Mouse (Mus musculus) lung, postnatal 0 days (tissue): ENCODE data around the gene Dner. TPM values are rescaled to one million over a fixed set of nuclear protein-coding genes. Genes with fewer than 3 reads are reported as not detected.
A peak's percentile ranks its signal among the peaks of the same experiment; 100 is the strongest.

Experiments used
- ATAC-seq: fragments of 200-750 bp; cut with Nextera tagmentation; 2 replicates; pipeline ENCODE4 v1.8.0; 2017; ENCODE audit warnings: moderate library complexity
- DNase-seq: peaks from one replicate; pipeline ENCODE4 v3.0.0-alpha.2; 2016; ENCODE audit warnings: low spot score
- H3K27ac ChIP-seq: fragments of 300-500 bp; sonication (generic); 2 replicates; pipeline ENCODE4 v1.5.1; 2014; ENCODE audit warnings: antibody characterized with exemption, mild to moderate bottlenecking, low read length, mixed read lengths
- H3K27me3 ChIP-seq: fragments of 300-500 bp; sonication (generic); replicated peaks from 2 replicates; pipeline ENCODE4 v1.6.1; 2014; ENCODE audit warnings: low read length, mixed read lengths; ENCODE audit not compliant: insufficient read depth
- H3K36me3 ChIP-seq: fragments of 300-500 bp; sonication (generic); 2 replicates; pipeline ENCODE4 v1.6.1; 2014; ENCODE audit warnings: low read length, mixed read lengths; ENCODE audit not compliant: insufficient read depth
- H3K4me1 ChIP-seq: fragments of 300-500 bp; sonication (generic); 2 replicates; pipeline ENCODE4 v1.6.1; 2014; ENCODE audit warnings: antibody characterized with exemption, low read depth, low read length, mixed read lengths; ENCODE audit not compliant: insufficient read depth
- H3K4me2 ChIP-seq: fragments of 300-500 bp; sonication (generic); replicated peaks from 2 replicates; pipeline ENCODE4 v1.6.1; 2014; ENCODE audit warnings: low read depth, mild to moderate bottlenecking, low read length, moderate library complexity, mixed read lengths
- H3K4me3 ChIP-seq: fragments of 300-500 bp; sonication (generic); 2 replicates; pipeline ENCODE4 v1.5.1; 2014; ENCODE audit warnings: low read depth, low read length
- H3K9ac ChIP-seq: fragments of 300-500 bp; sonication (generic); replicated peaks from 2 replicates; pipeline ENCODE4 v1.6.1; 2014; ENCODE audit warnings: low read depth, mild to moderate bottlenecking
- H3K9me3 ChIP-seq: fragments of 300-500 bp; sonication (generic); 2 replicates; pipeline ENCODE4 v1.6.1; 2016; ENCODE audit warnings: low read length, mixed read lengths
- CTCF ChIP-seq: IDR thresholded peaks from 2 replicates; pipeline ENCODE4 v1.5.1; 2016; ENCODE audit warnings: antibody characterized with exemption, mild to moderate bottlenecking
- EP300 ChIP-seq: IDR thresholded peaks from 2 replicates; pipeline ENCODE4 v1.6.1; 2016; ENCODE audit warnings: antibody characterized with exemption, mild to moderate bottlenecking, control low read depth
- WGBS: fragments of 180-500 bp; shearing (Covaris S2); extraction: QIAGEN DNeasy Blood & Tissue Kit; methylation state at CpG from one replicate; pipeline ENCODE4 v1.1.7; 2014; 5-methylcytosine and 5-hydroxymethylcytosine counted together
- polyA plus RNA-seq: library from polyadenylated mRNA; unstranded; fragments of >200 nt; fragmentation: Nextera tagmentation; extraction: Ambion mirVana; gene quantifications from 2 replicates; pipeline ENCODE4 v1.2.1, GENCODE M21; 2015

The Dner gene
- polyA plus RNA-seq, 1 experiment from 2014 or later = 0.48 TPM

DNA sequence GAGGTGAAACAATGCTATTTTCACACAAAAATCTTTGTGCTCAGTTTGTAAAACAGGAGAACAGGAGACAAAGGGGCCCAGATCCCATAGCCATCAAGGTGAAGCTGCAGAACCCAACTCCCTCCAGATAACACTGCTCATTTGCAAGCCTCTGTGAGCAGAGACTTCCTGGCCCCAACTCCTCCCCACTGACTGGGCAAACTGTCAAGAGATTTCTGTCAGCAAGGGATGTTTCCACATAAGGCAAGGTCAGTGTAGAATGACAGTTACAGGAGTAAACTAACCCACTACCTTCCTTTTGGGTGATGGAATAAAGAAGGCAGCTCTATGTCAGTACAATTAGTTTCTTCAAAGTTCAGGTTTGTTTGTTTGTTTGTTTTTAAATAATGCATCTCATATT, 26.8 kb upstream of the Dner start:
- no peak for ATAC-seq
- H3K4me1 ChIP-seq = no peaks in the 10 kb centered on the region
- no peak overlapping the region for H3K27ac ChIP-seq
- TF ChIP-seq CTCF (no peak), EP300 (no peak)
- DNase-seq = no peak
- no peaks in the 10 kb centered on the region for H3K27me3 ChIP-seq
- H3K9ac ChIP-seq = no peak overlapping the region
- H3K36me3 ChIP-seq = peaks cover 22% of the 10 kb centered on the region; the same call in 1 of the 2 replicates
- no peak overlapping the region for H3K4me2 ChIP-seq
- H3K9me3 ChIP-seq = no peaks in the 10 kb centered on the region
- no peak overlapping the region for H3K4me3 ChIP-seq

- Histone ChIP-seq H3K4me3 (no peak overlapping the region), H3K27ac (no peak overlapping the region), H3K4me1 (no peaks in the 10 kb centered on the region), H3K36me3 (peaks cover 22% of the 10 kb centered on the region; the same call in 1 of the 2 replicates), H3K27me3 (no peaks in the 10 kb centered on the region), H3K9me3 (no peaks in the 10 kb centered on the region), H3K4me2 (no peak overlapping the region), H3K9ac (no peak overlapping the region)
- DNase-seq = no peak
- no peak for ATAC-seq
- no peak for TF ChIP-seq EP300
- TF ChIP-seq CTCF = no peak
- WGBS = 92% methylated on average over 3 of the region's 3 CpGs
Observed at GRCm38 (mm10) chr1:84722371-84722770, 26.4 kb upstream of the Dner start.

DNA sequence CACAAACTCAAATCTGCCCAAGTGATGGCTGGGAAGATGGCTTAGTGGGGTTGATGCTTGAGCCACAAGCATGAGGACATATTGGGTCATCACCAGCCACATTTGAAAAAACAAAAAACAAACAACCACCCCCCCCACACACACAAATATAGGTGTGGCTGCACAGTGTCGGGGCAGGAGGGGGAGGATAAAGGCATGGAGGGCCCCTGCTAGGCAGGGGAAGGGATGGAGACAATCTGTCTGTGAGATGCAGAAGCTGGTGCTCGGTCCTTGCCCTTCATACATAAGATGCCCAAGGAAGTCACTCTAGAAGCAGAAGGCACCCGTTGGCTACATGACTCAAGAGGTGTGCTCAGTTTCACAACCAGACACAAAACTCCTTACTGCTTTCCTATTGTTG, 25.9 kb upstream of the Dner start:
- H3K36me3 ChIP-seq = peaks cover 18% of the 10 kb centered on the region; the same call in 1 of the 2 replicates
- WGBS = 78% methylated on average over 3 of the region's 3 CpGs
- H3K9ac ChIP-seq = no peak overlapping the region

DNA sequence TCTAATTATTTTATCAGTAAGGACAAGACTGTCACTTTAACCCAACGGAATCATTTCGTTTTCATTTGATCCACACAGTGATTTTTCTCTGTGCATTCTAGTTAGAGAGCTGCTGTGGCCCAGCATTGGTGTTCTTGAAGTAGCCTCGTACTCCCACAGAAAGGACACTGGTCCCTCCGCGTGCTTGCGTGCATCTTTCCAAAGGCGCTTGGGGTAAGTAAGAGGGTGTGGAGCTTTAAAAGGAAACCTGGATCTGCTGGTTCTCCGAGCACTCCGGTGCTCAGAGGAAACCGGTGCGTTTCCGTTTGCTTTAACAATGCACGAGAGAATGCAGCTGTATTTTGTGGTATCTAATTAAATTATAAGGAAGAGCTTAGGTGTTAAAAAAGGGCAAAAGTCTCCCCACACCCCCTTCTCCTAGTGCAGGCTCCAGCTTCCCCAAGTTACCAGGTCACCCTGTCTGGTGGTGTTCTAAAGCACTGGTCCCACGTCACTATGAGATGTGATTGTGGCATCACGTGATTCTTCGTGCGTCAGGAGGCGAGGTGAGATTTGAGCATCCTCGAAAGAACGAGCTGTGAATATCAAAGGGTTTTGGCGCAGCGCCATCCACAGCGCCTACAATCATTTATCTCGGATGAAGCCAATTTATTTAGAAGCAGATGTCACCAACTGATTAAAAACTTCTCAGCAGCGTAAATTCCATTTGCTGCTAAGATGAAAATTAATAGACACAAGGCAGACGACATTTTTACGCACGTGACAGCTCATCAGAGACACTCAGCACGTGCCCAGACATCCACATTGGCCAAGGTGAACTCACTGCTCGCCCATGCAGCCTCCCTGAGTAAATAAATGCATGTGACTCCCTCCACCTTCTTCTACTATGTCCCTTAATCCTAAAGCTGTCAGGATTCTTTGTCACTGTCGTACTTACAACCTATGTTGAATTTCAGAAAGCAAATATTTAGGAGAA, 14.1 kb upstream of the Dner start:
- H3K9me3 ChIP-seq = no peaks in the 10 kb centered on the region
- no peak for DNase-seq

More for the DNA sequence above, 25.9 kb upstream of the Dner start:
- no peaks in the 10 kb centered on the region for H3K9me3 ChIP-seq
- H3K4me2 ChIP-seq = no peak overlapping the region
- no peak for DNase-seq
- no peak for TF ChIP-seq CTCF
- no peak for TF ChIP-seq EP300
- no peak overlapping the region for H3K27ac ChIP-seq
- no peaks in the 10 kb centered on the region for H3K4me1 ChIP-seq
- no peak overlapping the region for H3K4me3 ChIP-seq
- H3K27me3 ChIP-seq = no peaks in the 10 kb centered on the region
- ATAC-seq = no peak

DNA sequence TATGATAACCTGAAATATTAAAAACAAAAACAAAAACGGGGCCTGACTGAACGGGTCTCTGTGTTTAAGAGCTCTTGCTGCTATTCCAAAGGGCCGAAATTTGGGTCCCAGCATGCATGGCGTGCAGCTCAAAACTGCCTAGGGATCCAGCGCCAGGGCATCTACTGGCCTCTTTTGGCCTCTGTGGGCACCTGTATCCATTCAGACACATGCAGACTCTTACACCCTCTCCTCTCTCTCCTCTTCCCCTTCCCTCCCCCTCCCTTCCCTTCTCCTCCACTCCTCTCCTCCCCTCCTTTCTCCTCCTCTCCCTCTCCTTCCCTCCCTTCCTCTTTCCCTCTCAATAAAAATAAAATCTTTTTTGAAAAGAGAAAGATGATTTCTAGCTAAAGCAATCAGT, 13.4 kb upstream of the Dner start:
- TF ChIP-seq CTCF (no peak), EP300 (no peak)
- Histone ChIP-seq H3K27me3 (no peaks in the 10 kb centered on the region), H3K36me3 (no peaks in the 10 kb centered on the region), H3K4me1 (no peaks in the 10 kb centered on the region), H3K27ac (no peak overlapping the region), H3K9me3 (no peaks in the 10 kb centered on the region), H3K4me3 (no peak overlapping the region), H3K4me2 (no peak overlapping the region), H3K9ac (no peak overlapping the region)
- ATAC-seq (no peak), DNase-seq (no peak)
- WGBS = 41% methylated on average over 5 of the region's 5 CpGs

More for the DNA sequence above, 14.1 kb upstream of the Dner start:
- no peak for TF ChIP-seq CTCF
- no peak for TF ChIP-seq EP300
- Histone ChIP-seq H3K4me1 (no peaks in the 10 kb centered on the region), H3K9ac (no peak overlapping the region), H3K4me3 (no peak overlapping the region), H3K4me2 (peak overlapping the region; percentile 25; the same call in 1 of the 2 replicates), H3K36me3 (no peaks in the 10 kb centered on the region), H3K27me3 (no peaks in the 10 kb centered on the region), H3K27ac (no peak overlapping the region)
- 11% methylated on average over 31 of the region's 31 CpGs for WGBS
- no peak for ATAC-seq

- over 99% methylated on average over 6 of the region's 6 CpGs for WGBS
- TF ChIP-seq CTCF (no peak), EP300 (no peak)
Observed at GRCm38 (mm10) chr1:84700254-84700653, 4.2 kb upstream of the Dner start.

More at GRCm38 (mm10) chr1:84700254-84700653, 4.2 kb upstream of the Dner start:
- Histone ChIP-seq H3K9ac (no peak overlapping the region), H3K9me3 (no peaks in the 10 kb centered on the region), H3K4me1 (peaks cover 7% of the 10 kb centered on the region; the same call in 1 of the 2 replicates), H3K27ac (no peak overlapping the region), H3K36me3 (no peaks in the 10 kb centered on the region), H3K4me2 (no peak overlapping the region), H3K27me3 (peaks cover 12% of the 10 kb centered on the region), H3K4me3 (no peak overlapping the region)
- DNase-seq (no peak), ATAC-seq (no peak)
